Mouse (Mus musculus) limb, embryonic 15.5 days (tissue): Measurements from ENCODE around the gene 1700016K19Rik. TPM values are rescaled to one million over a fixed set of nuclear protein-coding genes. Genes with fewer than 3 reads are reported as not detected.
"Not testable (repeated sequence)": the region's sequence is repeated elsewhere in the genome, so short reads cannot be mapped to it uniquely, and the experiment has no call there.

Experiments used
- ATAC-seq: fragments of 200-750 bp; cut with Nextera tagmentation; 2 replicates; pipeline ENCODE4 v1.8.0; 2017; ENCODE audit warnings: low read depth, moderate TSS enrichment; ENCODE audit not compliant: insufficient number of reproducible peaks, low FRiP score, low TSS enrichment
- H3K27ac ChIP-seq: fragments of 300-500 bp; sonication (generic); 2 replicates; pipeline ENCODE4 v1.5.1; 2015; ENCODE audit warnings: moderate library complexity, mild to moderate bottlenecking, inconsistent platforms
- H3K27me3 ChIP-seq: fragments of 300-500 bp; sonication (generic); 2 replicates; pipeline ENCODE4 v1.6.1; 2015; ENCODE audit warnings: inconsistent platforms
- H3K36me3 ChIP-seq: fragments of 300-500 bp; sonication (generic); 2 replicates; pipeline ENCODE4 v1.6.1; 2015; ENCODE audit warnings: inconsistent platforms
- H3K4me1 ChIP-seq: fragments of 300-500 bp; sonication (generic); 2 replicates; pipeline ENCODE4 v1.6.1; 2015; ENCODE audit warnings: inconsistent platforms
- H3K4me2 ChIP-seq: fragments of 300-500 bp; sonication (generic); 2 replicates; pipeline ENCODE4 v1.6.1; 2015; ENCODE audit warnings: mild to moderate bottlenecking, inconsistent platforms
- H3K4me3 ChIP-seq: fragments of 300-500 bp; sonication (generic); 2 replicates; pipeline ENCODE4 v1.5.1; 2015; ENCODE audit warnings: mild to moderate bottlenecking, inconsistent platforms
- H3K9ac ChIP-seq: fragments of 300-500 bp; sonication (generic); 2 replicates; pipeline ENCODE4 v1.6.1; 2015; ENCODE audit warnings: inconsistent platforms
- H3K9me3 ChIP-seq: fragments of 300-500 bp; sonication (generic); 2 replicates; pipeline ENCODE4 v1.6.1; 2016; ENCODE audit warnings: inconsistent platforms
- WGBS: fragments of 180-500 bp; shearing (Covaris S2); methylation state at CpG from one replicate; pipeline ENCODE4 v1.1.7; 2015; 5-methylcytosine and 5-hydroxymethylcytosine counted together
- polyA plus RNA-seq: library from polyadenylated mRNA; unstranded; fragments of >200 nt; fragmentation: Nextera tagmentation; extraction: Ambion mirVana; gene quantifications from 2 replicates; pipeline ENCODE4 v1.2.1, GENCODE M21; 2015

1700016K19Rik gene
- polyA plus RNA-seq, 1 experiment from 2014 or later: 1.1 TPM

DNA sequence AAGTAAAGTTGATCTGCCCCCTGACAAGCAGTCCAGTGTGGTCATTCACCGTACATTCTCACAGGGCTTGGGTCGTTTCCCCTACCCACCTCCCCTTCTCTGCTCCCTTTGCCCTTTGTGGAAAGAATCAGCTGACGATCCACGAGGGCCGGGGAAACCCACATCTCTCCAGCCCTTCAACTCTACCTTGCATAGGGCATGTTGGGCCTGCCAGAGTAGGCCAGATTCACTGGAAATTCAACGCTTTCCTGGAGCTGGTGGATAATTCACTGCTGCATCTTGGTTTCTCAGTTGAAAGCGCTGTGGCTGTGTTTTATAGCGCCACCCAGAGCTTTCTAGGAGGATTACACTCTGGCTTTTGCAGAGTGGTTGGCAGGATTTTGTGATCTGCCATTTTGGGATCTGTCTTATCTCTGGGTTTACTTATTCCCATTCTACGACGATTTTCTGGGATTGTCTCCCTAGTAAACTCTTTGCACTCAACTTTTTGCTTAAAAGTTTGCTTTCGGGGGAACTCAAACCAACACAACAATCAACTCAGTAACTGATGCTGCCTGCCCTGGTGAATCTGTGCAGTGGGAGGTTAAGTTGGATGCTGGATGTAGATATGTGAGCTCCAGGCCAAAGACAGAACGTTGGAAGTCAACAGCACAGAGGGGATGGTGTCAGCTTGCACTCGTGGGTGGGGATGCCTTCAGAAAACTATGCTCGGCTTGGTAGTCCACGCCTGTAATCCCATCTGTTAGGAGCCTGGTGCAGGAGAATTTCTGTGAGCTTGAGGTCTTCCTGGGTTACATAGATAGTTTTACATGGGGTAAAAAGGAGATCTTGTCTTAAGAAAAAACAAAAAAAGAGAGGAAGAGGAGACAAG is 8.5 kb upstream of the 1700016K19Rik start:
- Histone ChIP-seq H3K9me3 (no peaks in the 10 kb centered on the region), H3K4me2 (no peak overlapping the region), H3K4me3 (no peak overlapping the region), H3K36me3 (no peaks in the 10 kb centered on the region), H3K9ac (no peak overlapping the region), H3K27me3 (no peaks in the 10 kb centered on the region), H3K4me1 (no peaks in the 10 kb centered on the region), H3K27ac (no peak overlapping the region)
- 74% methylated on average over 15 of the region's 15 CpGs for WGBS
- ATAC-seq: no peak

- Histone ChIP-seq H3K4me1 (no peaks in the 10 kb centered on the region), H3K36me3 (no peaks in the 10 kb centered on the region), H3K4me3 (no peak overlapping the region), H3K4me2 (no peak overlapping the region), H3K9ac (no peak overlapping the region), H3K27ac (no peak overlapping the region), H3K9me3 (no peaks in the 10 kb centered on the region), H3K27me3 (no peaks in the 10 kb centered on the region)
- WGBS: 88% methylated on average over 8 of the region's 8 CpGs
- no peak for ATAC-seq
Observed at GRCm38 (mm10) chr11:75991911-75992310, 7.8 kb upstream of the 1700016K19Rik start.

DNA sequence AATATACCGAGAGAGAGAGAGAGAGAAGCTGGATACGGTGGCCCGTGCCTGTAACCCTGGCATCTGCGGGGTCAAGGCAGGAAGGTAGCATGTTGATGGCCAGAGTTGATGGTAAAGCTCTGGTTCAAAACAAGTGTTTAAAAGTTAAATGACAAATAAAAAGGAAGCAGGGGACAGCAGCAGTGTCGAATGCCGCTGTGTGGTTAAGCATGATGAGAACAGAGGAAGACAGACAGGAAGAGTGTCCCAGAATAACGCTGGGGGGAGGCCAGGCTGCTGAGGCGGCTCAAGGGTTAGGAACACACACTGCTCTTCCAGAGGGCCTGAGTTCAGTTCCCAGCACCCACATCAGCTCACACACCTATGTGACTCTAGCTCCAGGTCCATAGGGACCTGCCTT is 7.2 kb upstream of the 1700016K19Rik start:
- ATAC-seq: no peak
- H3K4me2 ChIP-seq: no peak overlapping the region
- WGBS: 82% methylated on average over 8 of the region's 8 CpGs
- no peak overlapping the region for H3K9ac ChIP-seq
- H3K27ac ChIP-seq: no peak overlapping the region
- no peaks in the 10 kb centered on the region for H3K27me3 ChIP-seq
- H3K9me3 ChIP-seq: no peaks in the 10 kb centered on the region
- H3K4me1 ChIP-seq: no peaks in the 10 kb centered on the region
- H3K36me3 ChIP-seq: no peaks in the 10 kb centered on the region
- no peak overlapping the region for H3K4me3 ChIP-seq

- H3K27ac ChIP-seq: no peak overlapping the region
- H3K36me3 ChIP-seq: no peaks in the 10 kb centered on the region
- ATAC-seq: no peak
- H3K4me1 ChIP-seq: no peaks in the 10 kb centered on the region
- no peaks in the 10 kb centered on the region for H3K9me3 ChIP-seq
- 44% methylated on average over 9 of the region's 9 CpGs for WGBS
- no peak overlapping the region for H3K9ac ChIP-seq
- no peak overlapping the region for H3K4me3 ChIP-seq
- H3K4me2 ChIP-seq: no peak overlapping the region
- H3K27me3 ChIP-seq: 0 out of 2 replicates have a peak, but pooled peaks cover 3% of the 10 kb centered on the region
Observed at GRCm38 (mm10) chr11:75994357-75994756, 5.4 kb upstream of the 1700016K19Rik start.

DNA sequence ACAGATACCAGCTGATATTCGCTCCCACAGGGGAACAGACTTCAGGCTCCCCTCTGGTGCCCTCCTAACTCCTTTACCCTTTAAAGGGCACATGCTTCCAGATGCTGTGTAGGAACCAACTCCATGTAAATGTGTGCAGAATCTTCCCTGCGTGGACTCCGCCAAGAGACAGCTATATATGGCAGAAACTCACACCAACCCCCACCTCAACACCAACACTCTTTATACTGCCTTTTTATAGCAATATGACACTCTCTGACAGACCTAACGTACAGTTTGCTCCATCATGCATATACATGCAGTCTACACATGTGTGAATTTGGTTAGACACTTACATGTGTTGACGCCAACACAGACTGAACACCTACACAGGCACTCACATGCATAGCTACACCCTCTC is 989 bp downstream of the 1700016K19Rik start:
- no peak for ATAC-seq
- no peaks in the 10 kb centered on the region for H3K36me3 ChIP-seq
- no peak overlapping the region for H3K4me2 ChIP-seq
- no peak overlapping the region for H3K4me3 ChIP-seq
- H3K9me3 ChIP-seq: no peaks in the 10 kb centered on the region
- peaks cover 6% of the 10 kb centered on the region; the same call in 1 of the 2 replicates for H3K27me3 ChIP-seq
- peaks cover 8% of the 10 kb centered on the region; the same call in 1 of the 2 replicates for H3K4me1 ChIP-seq
- no peak overlapping the region for H3K9ac ChIP-seq
- WGBS: 79% methylated on average over 5 of the region's 5 CpGs
- no peak overlapping the region for H3K27ac ChIP-seq

DNA sequence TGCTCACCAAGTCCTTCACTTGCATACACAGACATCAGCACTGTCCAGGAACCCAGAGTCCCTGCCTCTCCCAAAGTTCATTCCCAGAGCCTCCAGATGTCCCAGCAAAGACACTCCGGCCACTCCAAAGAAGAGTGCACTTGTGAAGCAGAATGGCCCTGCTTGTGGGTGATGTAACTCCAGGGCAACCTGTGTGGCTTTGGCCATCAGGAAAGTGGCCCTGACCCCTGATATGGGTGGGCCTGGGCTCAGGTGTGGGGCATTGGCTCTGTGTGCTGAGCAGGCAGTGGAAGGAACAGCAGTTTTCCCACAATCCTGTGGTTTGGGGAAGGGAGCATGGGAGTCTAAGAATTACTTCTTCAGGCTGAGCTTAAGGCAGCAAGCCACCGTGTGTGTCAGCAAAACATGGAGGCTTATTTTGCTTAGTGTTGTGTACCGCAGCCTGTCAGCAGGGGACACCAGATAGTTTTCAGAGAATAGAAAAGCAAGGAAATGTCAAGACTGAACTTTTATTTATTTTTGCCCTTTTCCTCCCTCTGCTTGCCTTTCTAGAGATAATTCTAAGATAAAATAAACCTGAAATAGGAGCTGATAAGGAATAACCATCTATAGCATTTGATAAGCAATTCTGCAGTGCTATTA is 1.6 kb downstream of the 1700016K19Rik start:
- Histone ChIP-seq H3K36me3 (no peaks in the 10 kb centered on the region), H3K27ac (no peak overlapping the region), H3K9me3 (no peaks in the 10 kb centered on the region), H3K4me3 (no peak overlapping the region), H3K9ac (no peak overlapping the region), H3K4me1 (peaks cover 8% of the 10 kb centered on the region; the same call in 1 of the 2 replicates), H3K27me3 (peaks cover 6% of the 10 kb centered on the region; the same call in 1 of the 2 replicates), H3K4me2 (no peak overlapping the region)
- no peak for ATAC-seq
- WGBS: 54% methylated on average over 3 of the region's 3 CpGs

DNA sequence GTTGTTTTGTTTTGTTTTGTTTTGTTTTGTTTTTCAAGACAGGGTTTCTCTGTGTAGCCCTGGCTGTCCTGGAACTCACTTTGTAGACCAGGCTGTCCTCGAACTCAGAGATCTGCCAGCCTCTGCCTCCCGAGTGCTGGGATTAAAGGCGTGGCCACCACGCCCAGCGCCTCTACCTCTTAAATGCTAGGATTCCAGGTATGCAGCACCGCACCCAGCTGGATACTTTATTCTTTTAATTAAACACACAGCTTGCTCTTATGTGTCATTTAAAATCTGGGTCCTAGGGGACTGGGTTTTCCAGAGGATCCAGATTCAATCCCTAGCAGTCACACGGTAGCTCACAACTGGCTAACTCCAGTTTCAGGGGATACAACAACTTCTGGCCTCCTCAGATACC is 4.6 kb downstream of the 1700016K19Rik start:
- H3K4me3 ChIP-seq, H3K4me1 ChIP-seq, ATAC-seq, H3K36me3 ChIP-seq, H3K9ac ChIP-seq, H3K9me3 ChIP-seq, H3K4me2 ChIP-seq, H3K27me3 ChIP-seq, H3K27ac ChIP-seq: not testable (repeated sequence)
- 85% methylated on average over 7 of the region's 7 CpGs for WGBS

DNA sequence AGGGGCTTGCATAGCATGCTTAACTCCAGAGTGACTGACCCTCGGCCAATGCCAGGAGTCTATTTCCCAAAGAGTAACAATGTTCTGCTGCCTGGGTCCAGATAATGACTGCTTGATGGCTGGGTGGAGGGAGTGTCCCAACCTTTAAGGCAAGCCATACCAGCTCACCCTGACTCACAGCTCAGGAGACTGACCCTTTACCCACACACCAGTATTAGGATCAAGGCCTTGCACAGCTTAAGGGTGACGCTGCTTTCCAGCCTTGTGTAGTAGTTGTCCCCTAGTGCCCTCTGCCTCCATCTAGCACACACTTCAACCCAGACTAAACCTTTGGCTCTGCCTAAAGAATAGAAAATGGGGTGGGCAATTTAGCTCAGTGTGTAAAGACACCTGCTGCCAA is 8.4 kb downstream of the 1700016K19Rik start:
- Histone ChIP-seq H3K9ac (no peak overlapping the region), H3K9me3 (no peaks in the 10 kb centered on the region), H3K27ac (no peak overlapping the region), H3K4me2 (no peak overlapping the region), H3K27me3 (no peaks in the 10 kb centered on the region), H3K4me1 (no peaks in the 10 kb centered on the region), H3K36me3 (no peaks in the 10 kb centered on the region), H3K4me3 (no peak overlapping the region)
- 74% methylated on average over 2 of the region's 2 CpGs for WGBS
- ATAC-seq: no peak

- WGBS: 75% methylated on average over 6 of the region's 6 CpGs
- no peak for ATAC-seq
Observed at GRCm38 (mm10) chr11:76009101-76009500, 9.4 kb downstream of the 1700016K19Rik start.

DNA sequence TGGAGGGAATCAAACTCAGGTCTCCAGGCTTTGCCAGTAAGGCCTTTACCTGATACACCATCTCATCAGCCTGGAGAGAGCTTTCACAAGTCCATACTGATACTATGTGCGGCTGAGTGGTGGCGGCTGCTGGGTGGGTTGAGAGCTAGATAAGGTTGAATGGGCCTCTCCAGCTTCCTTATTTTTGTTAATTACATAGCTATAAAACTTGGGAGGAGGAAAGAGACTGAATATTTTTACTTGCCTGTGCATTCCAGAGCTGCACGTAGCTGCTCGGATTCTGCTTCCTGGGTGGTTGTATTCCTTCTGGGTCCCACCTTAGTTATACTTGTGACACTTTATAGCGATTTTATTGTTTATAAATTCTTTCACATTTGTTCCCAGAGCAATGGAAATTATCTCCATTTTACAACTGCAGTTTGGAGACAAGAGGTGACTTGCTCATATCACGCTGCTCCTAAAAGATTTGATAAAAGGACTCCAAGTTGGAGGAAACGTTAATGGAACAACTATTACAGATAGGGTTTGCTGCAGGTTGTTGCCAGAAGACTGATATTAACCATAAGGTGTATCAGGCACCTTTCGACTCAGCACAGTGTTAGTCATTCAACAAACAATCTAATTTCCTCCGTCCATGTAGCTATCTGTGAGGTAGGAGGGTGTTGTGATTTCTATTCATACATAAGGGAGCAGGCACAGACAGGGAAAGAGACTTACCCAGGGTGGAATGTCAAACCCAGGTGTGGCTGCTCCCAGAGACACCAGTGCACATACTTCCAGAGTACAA is 11.3 kb downstream of the 1700016K19Rik start:
- Histone ChIP-seq H3K9me3 (no peaks in the 10 kb centered on the region), H3K27ac (no peak overlapping the region), H3K27me3 (no peaks in the 10 kb centered on the region), H3K4me3 (no peak overlapping the region), H3K4me1 (no peaks in the 10 kb centered on the region), H3K9ac (no peak overlapping the region), H3K36me3 (no peaks in the 10 kb centered on the region), H3K4me2 (no peak overlapping the region)
- no peak for ATAC-seq
- WGBS: 69% methylated on average over 9 of the region's 9 CpGs

More at GRCm38 (mm10) chr11:76009101-76009500, 9.4 kb downstream of the 1700016K19Rik start:
- Histone ChIP-seq H3K27ac (no peak overlapping the region), H3K9ac (no peak overlapping the region), H3K36me3 (no peaks in the 10 kb centered on the region), H3K4me1 (no peaks in the 10 kb centered on the region), H3K27me3 (no peaks in the 10 kb centered on the region), H3K9me3 (no peaks in the 10 kb centered on the region), H3K4me2 (no peak overlapping the region), H3K4me3 (no peak overlapping the region)

GRCm38 (mm10) chr11:76015251-76015650 is 15.5 kb downstream of the 1700016K19Rik start:
- 83% methylated on average over 6 of the region's 6 CpGs for WGBS
- no peak overlapping the region for H3K4me3 ChIP-seq
- 0 out of 2 replicates have a peak, but pooled peaks cover 6% of the 10 kb centered on the region for H3K36me3 ChIP-seq
- H3K27me3 ChIP-seq: no peaks in the 10 kb centered on the region
- no peak overlapping the region for H3K27ac ChIP-seq
- no peak overlapping the region for H3K4me2 ChIP-seq
- peaks cover under 1% of the 10 kb centered on the region; the same call in 1 of the 2 replicates for H3K4me1 ChIP-seq
- H3K9ac ChIP-seq: no peak overlapping the region
- ATAC-seq: no peak
- no peaks in the 10 kb centered on the region for H3K9me3 ChIP-seq
